ENCODE assay signal across 7 mouse cellular contexts in genomic region chr4:135507547-135508350, GRCm38 (mm10). TPM values are rescaled to one million over a fixed set of nuclear protein-coding genes. Genes with fewer than 3 reads are reported as not detected.
A peak's percentile ranks its signal among the peaks of the same experiment; 100 is the strongest.
DNase-seq lines count a peak whose midpoint lies in the region; ATAC-seq and TF ChIP-seq lines count a peak whose summit lies in the region.

No protein-coding gene starts in this region.

- ATAC-seq in Patski = no peak
- ATAC-seq in erythroid progenitor cell, adult 5-6 weeks (replicated peaks; ENCODE audit: low FRiP score, poor library complexity, severe bottlenecking) = peak; percentile 90
- ATAC-seq in hindbrain, embryonic 14.5 days (ENCODE audit: low FRiP score) = peak; percentile 77; the same call in 1 of the 2 replicates

- no peak overlapping the region for H3K4me3 ChIP-seq in CH12.LX (replicated peaks in 1 of 3; ENCODE audit: low read depth in 2 of 3, low read length in 2 of 3, poor library complexity in 1 of 3)
- H3K4me3 ChIP-seq in hindbrain, embryonic 14.5 days (replicated peaks; ENCODE audit: low read length) = peak overlapping the region; percentile 14; the same call in 1 of the 2 replicates
- H3K4me3 ChIP-seq in midbrain, embryonic 10.5 days = peak overlapping the region; percentile 40

- H3K36me3 ChIP-seq in CH12.LX (replicated peaks in 1 of 2; ENCODE audit: control insufficient read depth in 1 of 2, insufficient read depth in 1 of 2, low read length in 1 of 2) = no peaks in the 10 kb centered on the region
- no peaks in the 10 kb centered on the region for H3K36me3 ChIP-seq in hindbrain, embryonic 14.5 days (replicated peaks; ENCODE audit: control insufficient read depth, insufficient read depth)
- no peaks in the 10 kb centered on the region for H3K36me3 ChIP-seq in midbrain, embryonic 10.5 days

- H3K27me3 ChIP-seq in CH12.LX (replicated peaks) (peaks cover 11% of the 10 kb centered on the region), Patski (no peaks in the 10 kb centered on the region)
- H3K27me3 ChIP-seq in hindbrain, embryonic 14.5 days (ENCODE audit: control insufficient read depth, insufficient read depth, low read length) = no peaks in the 10 kb centered on the region
- peaks cover 37% of the 10 kb centered on the region for H3K27me3 ChIP-seq in midbrain, embryonic 10.5 days (ENCODE audit: low read depth, poor library complexity, severe bottlenecking)

- no peak for TF ChIP-seq POLR2A in CH12.LX (IDR thresholded peaks at IDR 0.05; ENCODE audit: low read depth, low read length)

- no peaks in the 10 kb centered on the region for H3K9me3 ChIP-seq in CH12.LX (replicated peaks; ENCODE audit: low read length)
- H3K9me3 ChIP-seq in hindbrain, embryonic 14.5 days (ENCODE audit: control insufficient read depth, low read length) = no peaks in the 10 kb centered on the region
- H3K9me3 ChIP-seq in midbrain, embryonic 10.5 days (replicated peaks) = no peaks in the 10 kb centered on the region

- TF ChIP-seq CTCF in CH12.LX (conservative IDR thresholded peaks at IDR 0.05 in 1 of 2, IDR thresholded peaks at IDR 0.05 in 1 of 2; ENCODE audit: low read depth in 2 of 2, low read length in 2 of 2) (peak; percentile 60 to 74; a peak in 3 of 4 replicates), Patski (IDR thresholded peaks at IDR 0.05) (peak; percentile 63)

- in situ Hi-C loops in CH12.LX (cut with MboI; ENCODE audit: low pct_ligation_motif_present, low pct_unique_long_range_greater_than_20kb, low sequenced_read_pairs) (no loop called here), Patski (cut with MboI; ENCODE audit: low pct_unique_long_range_greater_than_20kb) (loop anchor here (25.0 kb wide), 1 partner anchor 405 kb away; the partner anchor contains the start of gene Fuca1)

- H3K79me2 ChIP-seq in CH12.LX (replicated peaks; ENCODE audit: control insufficient read depth, extremely low read depth, insufficient read depth, poor library complexity, severe bottlenecking) = no peaks in the 10 kb centered on the region

- CTCF ChIA-PET in Patski (lab: Charles Lee) = interaction anchor here (1.0 to 3.0 kb wide), 5 partner anchors 10 to 177 kb away, joined by 3 to 25 read pairs (median 5); no protein-coding TSS in a partner anchor

- intact Hi-C loops in left cerebral cortex, postnatal 4 days (cut with DNase I) = loop anchor here (1.0 kb wide), 1 partner anchor 161 kb away; no protein-coding TSS in a partner anchor

- POLR2A ChIA-PET in Patski (lab: Charles Lee) = no interaction called here

- TF ChIP-seq RAD21 in CH12.LX (IDR thresholded peaks at IDR 0.05; ENCODE audit: low read depth, low read length) = peak; percentile 37

- dilution Hi-C loops in CH12.LX (cut with MboI; ENCODE audit: extremely low pct_ligation_motif_present, extremely low pct_unique_long_range_greater_than_20kb, low sequenced_read_pairs) = no loop called here

- no peak overlapping the region for H3K4me2 ChIP-seq in CH12.LX (ENCODE audit: insufficient read depth, low read depth, poor library complexity, severe bottlenecking)
- peak overlapping the region; percentile 51 for H3K4me2 ChIP-seq in hindbrain, embryonic 14.5 days (replicated peaks)

- WGBS in hindbrain, embryonic 14.5 days = 16% methylated on average over 22 of the region's 22 CpGs
- 18% methylated on average over 22 of the region's 22 CpGs for WGBS in midbrain, embryonic 10.5 days

- peaks cover 2 to 15% of the 10 kb centered on the region in 2 experiments; a peak in 3 of 4 replicates for H3K4me1 ChIP-seq in CH12.LX (ENCODE audit: control insufficient read depth in 1 of 2, insufficient read depth in 2 of 2)
- H3K4me1 ChIP-seq in hindbrain, embryonic 14.5 days (replicated peaks; ENCODE audit: control insufficient read depth, insufficient read depth, low read length) = no peaks in the 10 kb centered on the region; the same call in 1 of the 2 replicates
- peaks cover 17% of the 10 kb centered on the region for H3K4me1 ChIP-seq in midbrain, embryonic 10.5 days

- H3K9ac ChIP-seq in CH12.LX (ENCODE audit: insufficient read depth, low read depth) = no peak overlapping the region
- peak overlapping the region; percentile 29; the same call in 1 of the 2 replicates for H3K9ac ChIP-seq in hindbrain, embryonic 14.5 days

- DNase-seq in CH12.LX (ENCODE audit: extremely low read depth) (no peak), Patski (ENCODE audit: low read depth, low spot score) (no peak)
- DNase-seq in hindbrain, embryonic 14.5 days (ENCODE audit: low spot score) = peak; percentile 81
- DNase-seq in left cerebral cortex, postnatal 4 days = peak; percentile 26
- peak; percentile 49 for DNase-seq in midbrain, embryonic 10.5 days (ENCODE audit: low spot score)
- peak; percentile 55 to 76 for DNase-seq in spleen, postnatal 4 days (ENCODE audit: low spot score in 2 of 2)

- no peak overlapping the region for H3K27ac ChIP-seq in CH12.LX (ENCODE audit: insufficient read depth, low read depth)
- H3K27ac ChIP-seq in hindbrain, embryonic 14.5 days = no peak overlapping the region
- H3K27ac ChIP-seq in midbrain, embryonic 10.5 days (replicated peaks) = no peak overlapping the region

- TF ChIP-seq EP300 in CH12.LX (IDR thresholded peaks at IDR 0.05; ENCODE audit: low read length) = no peak

TF ChIP-seq in CH12.LX, 34 proteins besides CTCF, POLR2A, EP300 and RAD21:
- peak; percentile 59 for TF ChIP-seq SMC3 (IDR thresholded peaks at IDR 0.05; ENCODE audit: low read depth, low read length)
- TF ChIP-seq BHLHE40 (IDR thresholded peaks at IDR 0.05; ENCODE audit: low read depth, low read length) = no peak

RNA-seq across cellular contexts. Expression of gene Nipal3, which starts 12.9 kb away (rescaled TPM):
- total RNA-seq in CH12.LX (2012; rRNA removed) = 6.4 and 12.0 TPM in 2 replicates
- total RNA-seq in CH12.LX (2014; rRNA removed) = 4.0 and 4.5 TPM in 2 replicates
- polyA plus RNA-seq in CH12.LX (2012; ENCODE audit: insufficient read length, low read depth) = 6.0 and 6.4 TPM in 2 replicates
- 11.0 TPM for polyA plus RNA-seq in Patski (2021)
- 7.1 and 7.9 TPM in 2 replicates for total RNA-seq in erythroid progenitor cell, adult 5-6 weeks (2015; ENCODE audit: low replicate concordance)
- total RNA-seq in erythroid progenitor cell, adult 5-6 weeks (2017; ENCODE audit: low replicate concordance) = 8.5 and 17.2 TPM in 2 replicates
- 7.2 and 11.0 TPM in 2 replicates for polyA plus RNA-seq in hindbrain, embryonic 14.5 days (2014; fragmentation: Nextera tagmentation; extraction: Ambion mirVana)
- total RNA-seq in left cerebral cortex, postnatal 4 days (2021) = 10 to 100 TPM; 35.4 to 44.1 TPM
- 2.1 and 2.3 TPM in 2 replicates for polyA plus RNA-seq in midbrain, embryonic 10.5 days (2016; fragmentation: Nextera tagmentation; extraction: Ambion mirVana)

RNA-seq across cellular contexts. Expression of gene Stpg1, which starts 13.2 kb away (rescaled TPM):
- total RNA-seq in CH12.LX (2012; rRNA removed) = not detected in 2 replicates
- not detected in 2 replicates for total RNA-seq in CH12.LX (2014; rRNA removed)
- polyA plus RNA-seq in CH12.LX (2012; ENCODE audit: insufficient read length, low read depth) = not detected in 2 replicates
- polyA plus RNA-seq in Patski (2021) = not detected
- total RNA-seq in erythroid progenitor cell, adult 5-6 weeks (2015; ENCODE audit: low replicate concordance) = not detected in 2 replicates
- not detected in 2 replicates for total RNA-seq in erythroid progenitor cell, adult 5-6 weeks (2017; ENCODE audit: low replicate concordance)
- polyA plus RNA-seq in hindbrain, embryonic 14.5 days (2014; fragmentation: Nextera tagmentation; extraction: Ambion mirVana) = 0.20 and 0.29 TPM in 2 replicates
- under 1 TPM; 0.16 to 0.24 TPM for total RNA-seq in left cerebral cortex, postnatal 4 days (2021)
- polyA plus RNA-seq in midbrain, embryonic 10.5 days (2016; fragmentation: Nextera tagmentation; extraction: Ambion mirVana) = 0.32 and 0.42 TPM in 2 replicates

Comparison
In these comparisons a context has a peak if more than half of its experiments do, and no peak if none do; other contexts are left out.
1. DNase-seq: peak in hindbrain, embryonic 14.5 days (single experiment), left cerebral cortex, postnatal 4 days (single experiment), midbrain, embryonic 10.5 days (single experiment) and spleen, postnatal 4 days (2 of 2); none in CH12.LX (single experiment) and Patski (single experiment).
2. H3K4me3 ChIP-seq: peak in hindbrain, embryonic 14.5 days (single experiment) and midbrain, embryonic 10.5 days (single experiment); none in CH12.LX (0 of 3).